Mouse (Mus musculus) fibroblast of lung, adult 2 months (primary cell): ENCODE data around the gene Elobl.

Source experiments
- DNase-seq: peaks from one replicate; pipeline ENCODE4 v3.0.0-alpha.2; 2011; ENCODE audit warnings: low read depth

Gene Elobl

GRCm38 (mm10) chr11:88986616-88987015 lies 19.9 kb upstream of the Elobl start:
- DNase-seq: no peak

- no peak for DNase-seq
Measured at GRCm38 (mm10) chr11:88981337-88981736, 14.6 kb upstream of the Elobl start.

- DNase-seq: no peak
Measured at GRCm38 (mm10) chr11:88977188-88977587, 10.5 kb upstream of the Elobl start.

GRCm38 (mm10) chr11:88976320-88976719 lies 9.6 kb upstream of the Elobl start:
- DNase-seq: no peak

GRCm38 (mm10) chr11:88973776-88974701 lies 7.3 kb upstream of the Elobl start:
- peak; percentile 84 for DNase-seq

- no peak for DNase-seq
Measured at GRCm38 (mm10) chr11:88970202-88970732, 3.5 kb upstream of the Elobl start, which contains the start of gene Coil. Gene Coil, plus strand, starts transcription at chr11:88970252.

- no peak for DNase-seq
Measured at GRCm38 (mm10) chr11:88958851-88959250, 7.9 kb downstream of the Elobl start.

- peak; percentile 98 for DNase-seq
Measured at GRCm38 (mm10) chr11:88955217-88955969, 11.3 kb downstream of the Elobl start, which contains the start of gene Scpep1. Gene Scpep1, minus strand, starts transcription at chr11:88955465.

GRCm38 (mm10) chr11:88954803-88955202 lies 11.9 kb downstream of the Elobl start:
- DNase-seq: peak; percentile 61

GRCm38 (mm10) chr11:88953582-88953981 lies 13.1 kb downstream of the Elobl start:
- no peak for DNase-seq

GRCm38 (mm10) chr11:88952117-88952516 lies 14.6 kb downstream of the Elobl start:
- DNase-seq: no peak

- DNase-seq: no peak
Measured at GRCm38 (mm10) chr11:88951576-88951975, 15.2 kb downstream of the Elobl start.

- no peak for DNase-seq
Measured at GRCm38 (mm10) chr11:88950640-88951250, 16.0 kb downstream of the Elobl start.

- no peak for DNase-seq
Measured at GRCm38 (mm10) chr11:88949802-88950639, 16.7 kb downstream of the Elobl start.

GRCm38 (mm10) chr11:88948896-88949295 lies 17.8 kb downstream of the Elobl start:
- no peak for DNase-seq

GRCm38 (mm10) chr11:88945971-88946585 lies 20.7 kb downstream of the Elobl start:
- no peak for DNase-seq

GRCm38 (mm10) chr11:88941489-88941888 lies 25.2 kb downstream of the Elobl start:
- DNase-seq: no peak

GRCm38 (mm10) chr11:88939634-88940033 lies 27.1 kb downstream of the Elobl start:
- no peak for DNase-seq

- no peak for DNase-seq
Measured at GRCm38 (mm10) chr11:88938770-88939169, 28.0 kb downstream of the Elobl start.

- DNase-seq: peak; percentile 14
Measured at GRCm38 (mm10) chr11:88937886-88938285, 28.8 kb downstream of the Elobl start.
